Mouse (Mus musculus) gastrocnemius, adult 18-20 months (tissue): ENCODE measurements around the gene Smyd3. TPM values are rescaled to one million over a fixed set of nuclear protein-coding genes. Genes with fewer than 3 reads are reported as not detected.

Source experiments
- total RNA-seq, 2 experiments: library from RNA; stranded (reverse); gene quantifications; 2 replicates each; pipeline ENCODE4 v1.2.3; 2021

Smyd3 gene
- total RNA-seq, 2 experiments from 2014 or later = 5.1 to 5.2 TPM

Other genes with a start within 250 kb of the Smyd3 start
- gene Tfb2m, start 28.2 kb upstream of the Smyd3 start, total RNA-seq = 10 to 100 TPM; 40.5 to 53.5 TPM
- 10 to 100 TPM; 31.6 to 34.2 TPM for gene Cnst, start 28.3 kb upstream of the Smyd3 start, total RNA-seq
- 10 to 100 TPM; 38.7 to 41.2 TPM for gene Sccpdh, start 150.2 kb upstream of the Smyd3 start, total RNA-seq
- gene Kif28, start 227.2 kb upstream of the Smyd3 start, total RNA-seq = under 1 TPM; 0.07 to 0.11 TPM